Mouse (Mus musculus) small intestine, adult 2 months (tissue): ENCODE measurements at regions not wholly inside any gene's neighbourhood (a gene's known extent, or its start where the extent isn't known, plus 50 kb on each side); places are given as distances from the start of the nearest gene placed in this dataset.

Experiments
- H3K27ac ChIP-seq: fragments of 200-500 bp; 2 replicates; pipeline ENCODE4 v1.5.1; 2012; ENCODE audit warnings: low read depth, low read length, control low read depth, inconsistent platforms; ENCODE audit not compliant: insufficient read depth
- H3K27me3 ChIP-seq: fragments of 200-500 bp; 2 replicates; pipeline ENCODE4 v1.6.1; 2012; ENCODE audit warnings: mild to moderate bottlenecking, moderate library complexity, low read length, inconsistent platforms; ENCODE audit not compliant: control insufficient read depth, insufficient read depth
- H3K36me3 ChIP-seq: fragments of 200-500 bp; 2 replicates; pipeline ENCODE4 v1.6.1; 2012; ENCODE audit warnings: mild to moderate bottlenecking, low read length, control low read depth, inconsistent platforms; ENCODE audit not compliant: control insufficient read depth, insufficient read depth
- H3K4me1 ChIP-seq: fragments of 200-500 bp; 2 replicates; pipeline ENCODE4 v1.6.1; 2012; ENCODE audit warnings: low read length, inconsistent platforms, mixed read lengths; ENCODE audit not compliant: control insufficient read depth, insufficient read depth, insufficient read length
- H3K4me3 ChIP-seq: fragments of 200-500 bp; 2 replicates; pipeline ENCODE4 v1.5.1; 2012; ENCODE audit warnings: low read depth, mild to moderate bottlenecking, control low read depth, inconsistent platforms, low read length, moderate library complexity
- CTCF ChIP-seq: fragments of 200-500 bp; IDR thresholded peaks from 2 replicates; pipeline ENCODE4 v1.5.1; 2012; ENCODE audit warnings: low read depth, mild to moderate bottlenecking, control low read depth, inconsistent platforms, low read length, moderate library complexity, mixed read lengths; ENCODE audit not compliant: insufficient replicate concordance, insufficient read length; ENCODE audit errors: extremely low read depth
- POLR2A ChIP-seq: fragments of 200-500 bp; IDR thresholded peaks from 2 replicates; pipeline ENCODE4 v1.6.1; 2012; ENCODE audit warnings: low read depth, mild to moderate bottlenecking, control low read depth, inconsistent platforms, low read length, moderate library complexity
- WGBS: fragments of 180-500 bp; shearing (Covaris S2); methylation state at CpG from one replicate; pipeline ENCODE4 v1.1.7; 2018; 5-methylcytosine and 5-hydroxymethylcytosine counted together

GRCm38 (mm10) chr5:64691406-64692100, 111.6 kb upstream of the Klf3 start:
- 85% methylated on average over 8 of the region's 8 CpGs for WGBS
- Histone ChIP-seq H3K27ac (peak overlapping the region; percentile 46; the same call in 1 of the 2 replicates), H3K4me3 (no peak overlapping the region), H3K27me3 (no peaks in the 10 kb centered on the region), H3K4me1 (peaks cover 12% of the 10 kb centered on the region; the same call in 1 of the 2 replicates), H3K36me3 (no peaks in the 10 kb centered on the region)
- no peak for TF ChIP-seq POLR2A
- no peak for TF ChIP-seq CTCF

GRCm38 (mm10) chr5:64692335-64692734, 110.9 kb upstream of the Klf3 start:
- no peak for TF ChIP-seq CTCF
- no peak for TF ChIP-seq POLR2A
- no peaks in the 10 kb centered on the region for H3K36me3 ChIP-seq
- H3K4me1 ChIP-seq, result peaks cover 12% of the 10 kb centered on the region; the same call in 1 of the 2 replicates
- WGBS, result 95% methylated on average over 11 of the region's 11 CpGs
- no peak overlapping the region for H3K4me3 ChIP-seq
- no peak overlapping the region for H3K27ac ChIP-seq
- H3K27me3 ChIP-seq, result no peaks in the 10 kb centered on the region

GRCm38 (mm10) chr5:64693616-64694015, 109.6 kb upstream of the Klf3 start:
- WGBS, result 46% methylated on average over 8 of the region's 8 CpGs
- no peak overlapping the region for H3K27ac ChIP-seq
- TF ChIP-seq POLR2A, result no peak
- TF ChIP-seq CTCF, result no peak
- no peaks in the 10 kb centered on the region for H3K27me3 ChIP-seq
- no peak overlapping the region for H3K4me3 ChIP-seq
- peaks cover 22% of the 10 kb centered on the region; the same call in 1 of the 2 replicates for H3K4me1 ChIP-seq
- no peaks in the 10 kb centered on the region for H3K36me3 ChIP-seq

DNA sequence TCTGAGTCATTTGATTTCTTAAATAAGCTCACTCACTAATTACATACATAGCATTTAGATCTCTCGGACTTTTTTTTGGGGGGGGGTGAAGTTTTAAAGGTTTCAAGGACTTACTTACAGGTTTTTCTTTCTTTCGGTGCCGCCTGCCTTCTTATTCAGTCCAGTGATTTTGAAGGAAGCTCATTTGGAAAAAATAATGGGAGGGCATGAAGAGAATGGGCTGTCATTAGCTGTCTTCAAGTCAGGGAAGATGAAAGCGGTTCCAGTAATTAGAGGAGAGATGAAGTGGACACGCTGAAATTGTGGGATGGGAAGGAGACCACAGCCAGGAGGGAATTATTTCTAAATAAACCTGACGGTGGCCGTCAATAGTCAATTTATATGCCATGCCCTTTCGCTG, 108.6 kb upstream of the Klf3 start:
- H3K27me3 ChIP-seq, result no peaks in the 10 kb centered on the region
- H3K27ac ChIP-seq, result no peak overlapping the region
- WGBS, result 95% methylated on average over 8 of the region's 8 CpGs
- H3K4me3 ChIP-seq, result no peak overlapping the region
- H3K4me1 ChIP-seq, result peaks cover 28% of the 10 kb centered on the region; the same call in 1 of the 2 replicates
- TF ChIP-seq POLR2A, result no peak
- TF ChIP-seq CTCF, result no peak
- no peaks in the 10 kb centered on the region for H3K36me3 ChIP-seq

GRCm38 (mm10) chr5:64696099-64696498, 107.1 kb upstream of the Klf3 start:
- H3K27ac ChIP-seq, result no peak overlapping the region
- peaks cover 27% of the 10 kb centered on the region; the same call in 1 of the 2 replicates for H3K4me1 ChIP-seq
- no peaks in the 10 kb centered on the region for H3K27me3 ChIP-seq
- WGBS, result 93% methylated on average over 14 of the region's 14 CpGs
- TF ChIP-seq CTCF (no peak), POLR2A (no peak)
- H3K36me3 ChIP-seq, result no peaks in the 10 kb centered on the region
- no peak overlapping the region for H3K4me3 ChIP-seq

DNA sequence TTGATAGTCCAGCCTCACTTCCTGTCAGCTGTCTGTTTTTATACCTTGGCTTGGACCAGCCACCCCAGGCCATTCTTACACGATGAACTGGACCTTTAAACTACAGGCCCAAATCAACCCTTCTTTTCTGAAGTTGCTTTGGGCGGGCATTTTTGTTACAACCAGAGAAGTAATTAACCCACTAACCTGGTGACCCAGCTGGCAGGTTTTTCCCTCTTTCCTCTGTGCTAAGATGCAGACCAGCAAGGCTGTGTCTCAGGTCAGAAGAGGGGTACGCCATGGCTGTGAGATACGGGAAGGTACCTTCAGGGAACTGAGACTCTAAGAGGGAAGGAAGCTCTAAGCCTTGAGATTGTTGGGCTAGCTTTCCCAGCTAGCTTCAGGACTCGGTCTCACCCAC, 105.7 kb upstream of the Klf3 start:
- H3K4me1 ChIP-seq, result peaks cover 33% of the 10 kb centered on the region
- no peaks in the 10 kb centered on the region for H3K36me3 ChIP-seq
- H3K4me3 ChIP-seq, result no peak overlapping the region
- no peaks in the 10 kb centered on the region for H3K27me3 ChIP-seq
- WGBS, result 87% methylated on average over 5 of the region's 5 CpGs
- H3K27ac ChIP-seq, result peak overlapping the region; percentile 94
- TF ChIP-seq POLR2A (no peak), CTCF (no peak)

- WGBS, result 25% methylated on average over 6 of the region's 6 CpGs
- Histone ChIP-seq H3K4me3 (no peak overlapping the region), H3K36me3 (no peaks in the 10 kb centered on the region), H3K4me1 (peaks cover 40% of the 10 kb centered on the region), H3K27ac (peak overlapping the region; percentile 94), H3K27me3 (no peaks in the 10 kb centered on the region)
- TF ChIP-seq POLR2A (no peak), CTCF (no peak)
These were observed 104.6 kb upstream of the Klf3 start for GRCm38 (mm10) chr5:64698458-64699116.

GRCm38 (mm10) chr5:64700030-64700429, 103.2 kb upstream of the Klf3 start:
- Histone ChIP-seq H3K36me3 (no peaks in the 10 kb centered on the region), H3K27me3 (no peaks in the 10 kb centered on the region), H3K27ac (peak overlapping the region; percentile 94), H3K4me3 (no peak overlapping the region), H3K4me1 (peaks cover 43% of the 10 kb centered on the region)
- TF ChIP-seq CTCF (no peak), POLR2A (no peak)
- 30% methylated on average over 6 of the region's 6 CpGs for WGBS
